Mouse (Mus musculus): ENCODE measurements around the gene Gas2l1. TPM values are rescaled to one million over a fixed set of nuclear protein-coding genes. Genes with fewer than 3 reads are reported as not detected.

Gas2l1 gene
- polyA plus RNA-seq, 1 experiment, result 78.2 TPM

DNA sequence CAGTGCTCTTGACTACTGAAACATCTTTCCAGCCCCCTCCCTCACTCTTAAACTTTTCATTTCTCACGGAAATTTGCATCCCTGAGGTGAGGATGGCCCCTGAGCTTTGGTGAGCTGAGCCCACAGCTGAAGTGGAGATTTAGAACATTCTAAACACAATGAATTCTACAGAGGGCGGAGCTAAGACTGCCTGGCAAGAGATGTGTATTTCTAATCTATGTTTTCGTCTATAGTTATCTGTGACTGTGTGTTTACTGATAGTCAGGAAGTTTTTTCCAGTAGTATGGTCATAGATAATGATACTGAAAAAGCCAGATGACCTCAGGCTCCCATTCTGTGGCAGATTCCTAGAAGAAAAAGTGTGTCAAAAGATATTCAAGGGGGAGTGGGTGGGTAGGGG, 56.3 kb downstream of the Gas2l1 start:
- peak overlapping the region; percentile 77 for H3K27ac ChIP-seq (ENCODE audit: control insufficient read depth, insufficient read depth, low read depth, low read length, poor library complexity)
- no peak for TF ChIP-seq POLR2A (IDR thresholded peaks at IDR 0.05; ENCODE audit: borderline replicate concordance, control insufficient read depth, low read depth, low read length)
- no peak for TF ChIP-seq CTCF (IDR thresholded peaks at IDR 0.05; ENCODE audit: control insufficient read depth, insufficient read depth, low read length)
- 59% methylated on average over 3 of the region's 3 CpGs for WGBS
- no peak overlapping the region for H3K4me3 ChIP-seq (replicated peaks; ENCODE audit: control insufficient read depth, low read depth, low read length)
- H3K4me1 ChIP-seq (ENCODE audit: control insufficient read depth, insufficient read depth, low read length), result peaks cover 6% of the 10 kb centered on the region; the same call in 1 of the 2 replicates

GRCm38 (mm10) chr11:5007186-5007585, 57.9 kb downstream of the Gas2l1 start:
- H3K27ac ChIP-seq (ENCODE audit: control insufficient read depth, insufficient read depth, low read depth, low read length, poor library complexity), result no peak overlapping the region
- H3K4me3 ChIP-seq (replicated peaks; ENCODE audit: control insufficient read depth, low read depth, low read length), result no peak overlapping the region
- peaks cover 5% of the 10 kb centered on the region for H3K4me1 ChIP-seq (ENCODE audit: control insufficient read depth, insufficient read depth, low read length)
- TF ChIP-seq CTCF (IDR thresholded peaks at IDR 0.05; ENCODE audit: control insufficient read depth, insufficient read depth, low read length) (no peak), POLR2A (IDR thresholded peaks at IDR 0.05; ENCODE audit: borderline replicate concordance, control insufficient read depth, low read depth, low read length) (no peak)
- 76% methylated on average over 1 of the region's 1 CpGs for WGBS

DNA sequence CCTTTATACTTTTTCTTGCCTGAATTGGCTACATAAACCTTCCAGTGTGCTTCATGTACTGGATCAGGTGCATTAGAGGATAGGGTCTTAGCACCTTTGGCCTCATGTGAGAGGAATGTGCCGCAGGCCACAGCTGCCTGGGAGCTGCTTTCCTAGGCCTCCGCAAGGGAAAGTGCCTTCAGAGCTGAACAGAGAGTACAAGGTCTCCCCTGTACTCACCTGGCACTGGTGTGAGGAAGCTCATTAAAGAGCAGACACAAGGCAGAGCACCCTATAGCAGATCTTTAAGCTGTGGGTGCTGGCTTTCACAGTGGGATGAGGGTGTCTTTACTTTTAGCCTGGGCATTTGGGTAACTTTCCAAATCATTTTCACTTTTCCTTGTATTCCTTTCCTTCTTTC, 59.6 kb downstream of the Gas2l1 start:
- Histone ChIP-seq H3K4me1 (ENCODE audit: control insufficient read depth, insufficient read depth, low read length) (peaks cover 1% of the 10 kb centered on the region), H3K4me3 (replicated peaks; ENCODE audit: control insufficient read depth, low read depth, low read length) (no peak overlapping the region), H3K27ac (ENCODE audit: control insufficient read depth, insufficient read depth, low read depth, low read length, poor library complexity) (no peak overlapping the region)
- TF ChIP-seq POLR2A (IDR thresholded peaks at IDR 0.05; ENCODE audit: borderline replicate concordance, control insufficient read depth, low read depth, low read length) (no peak), CTCF (IDR thresholded peaks at IDR 0.05; ENCODE audit: control insufficient read depth, insufficient read depth, low read length) (no peak)
- 91% methylated on average over 2 of the region's 2 CpGs for WGBS

Other genes with a start within 250 kb of the Gas2l1 start
- gene Nf2, start 215.8 kb downstream of the Gas2l1 start, polyA plus RNA-seq (2011; ENCODE audit: insufficient read depth, insufficient read length, low replicate concordance, missing spikeins), result 17.5 and 38.0 TPM in 2 replicates
- gene Nipsnap1, start 191.4 kb downstream of the Gas2l1 start, polyA plus RNA-seq (2011; ENCODE audit: insufficient read depth, insufficient read length, low replicate concordance, missing spikeins), result 2.2 and 11.5 TPM in 2 replicates
- gene Thoc5, start 170.0 kb downstream of the Gas2l1 start, polyA plus RNA-seq (2011; ENCODE audit: insufficient read depth, insufficient read length, low replicate concordance, missing spikeins), result 10.3 and 18.8 TPM in 2 replicates
- gene Nefh, start 117.3 kb downstream of the Gas2l1 start, polyA plus RNA-seq (2011; ENCODE audit: insufficient read depth, insufficient read length, low replicate concordance, missing spikeins), result 1.2 and 1.5 TPM in 2 replicates
- 75.4 and 99.1 TPM in 2 replicates for gene Ap1b1, start 78.5 kb downstream of the Gas2l1 start, polyA plus RNA-seq (2011; ENCODE audit: insufficient read depth, insufficient read length, low replicate concordance, missing spikeins)
- 6.6 TPM in 1 of 2 replicates, not detected in the other for gene Rasl10a, start 7.2 kb downstream of the Gas2l1 start, polyA plus RNA-seq (2011; ENCODE audit: insufficient read depth, insufficient read length, low replicate concordance, missing spikeins)
- 13.8 and 14.7 TPM in 2 replicates for gene Rhbdd3, start 33.6 kb upstream of the Gas2l1 start, polyA plus RNA-seq (2011; ENCODE audit: insufficient read depth, insufficient read length, low replicate concordance, missing spikeins)
- gene Ewsr1, start 33.9 kb upstream of the Gas2l1 start, polyA plus RNA-seq (2011; ENCODE audit: insufficient read depth, insufficient read length, low replicate concordance, missing spikeins), result 342 and 464 TPM in 2 replicates
- gene Emid1, start 86.9 kb upstream of the Gas2l1 start, polyA plus RNA-seq (2011; ENCODE audit: insufficient read depth, insufficient read length, low replicate concordance, missing spikeins), result 7.8 and 20.2 TPM in 2 replicates
- gene Kremen1, start 196.2 kb upstream of the Gas2l1 start, polyA plus RNA-seq (2011; ENCODE audit: insufficient read depth, insufficient read length, low replicate concordance, missing spikeins), result 1.4 and 2.1 TPM in 2 replicates